Mouse (Mus musculus): Measurements from ENCODE around the gene Shcbp1l.

- peak in 1 of 2 experiments; percentile 38; a peak in 2 of 4 replicates for TF ChIP-seq CTCF (conservative IDR thresholded peaks at IDR 0.05 in 1 of 2, IDR thresholded peaks at IDR 0.05 in 1 of 2; ENCODE audit: low read depth in 2 of 2, low read length in 2 of 2)
- 0 out of 2 replicates have a peak, but pooled peaks have one; percentile 17 for TF ChIP-seq MAZ (IDR thresholded peaks at IDR 0.05; ENCODE audit: low read depth, low read length)
- no peak for TF ChIP-seq ZNF384 (IDR thresholded peaks at IDR 0.05; ENCODE audit: low read depth, low read length)
- TF ChIP-seq POLR2A (IDR thresholded peaks at IDR 0.05; ENCODE audit: low read depth, low read length) = no peak
- TF ChIP-seq RCOR1 (conservative IDR thresholded peaks at IDR 0.05; ENCODE audit: low read depth, low read length) = no peak
- TF ChIP-seq EP300 (IDR thresholded peaks at IDR 0.05; ENCODE audit: low read length) = no peak
- no peak for TF ChIP-seq TBP (conservative IDR thresholded peaks at IDR 0.05; ENCODE audit: low read depth, low read length)
- TF ChIP-seq RAD21 (IDR thresholded peaks at IDR 0.05; ENCODE audit: low read depth, low read length) = peak; percentile 24
- TF ChIP-seq ELF1 (IDR thresholded peaks at IDR 0.05; ENCODE audit: low read depth, low read length) = peak; percentile 52; the same call in 1 of the 2 replicates
- no peak for TF ChIP-seq MAX (IDR thresholded peaks at IDR 0.05; ENCODE audit: low read length)
- TF ChIP-seq HCFC1 (IDR thresholded peaks at IDR 0.05; ENCODE audit: low read depth, low read length) = no peak
Observed at GRCm38 (mm10) chr1:153501644-153502321, 76.8 kb downstream of the Shcbp1l start.
